Mouse (Mus musculus) intestine, embryonic 14.5 days (tissue): Measurements from ENCODE around the gene Pex11b. TPM values are rescaled to one million over a fixed set of nuclear protein-coding genes. Genes with fewer than 3 reads are reported as not detected.
A peak's percentile ranks its signal among the peaks of the same experiment; 100 is the strongest.

Experiments
- ATAC-seq: fragments of 200-750 bp; cut with Nextera tagmentation; replicated peaks from 2 replicates; pipeline ENCODE4 v1.8.0; 2017; ENCODE audit warnings: low read depth, moderate number of reproducible peaks, moderate TSS enrichment, moderate library complexity; ENCODE audit not compliant: low FRiP score, low TSS enrichment
- DNase-seq: peaks from one replicate; pipeline ENCODE4 v3.0.0-alpha.2; 2018; ENCODE audit warnings: low spot score
- H3K27ac ChIP-seq: fragments of 300-500 bp; sonication (generic); 2 replicates; pipeline ENCODE4 v1.5.1; 2014; ENCODE audit warnings: low read depth, mild to moderate bottlenecking, control low read depth
- H3K27me3 ChIP-seq: fragments of 300-500 bp; sonication (generic); replicated peaks from 2 replicates; pipeline ENCODE4 v1.6.1; 2014; ENCODE audit warnings: low read length, control low read depth; ENCODE audit not compliant: control insufficient read depth, insufficient read depth
- H3K36me3 ChIP-seq: fragments of 300-500 bp; sonication (generic); 2 replicates; pipeline ENCODE4 v1.6.1; 2014; ENCODE audit warnings: low read length, control low read depth; ENCODE audit not compliant: control insufficient read depth, insufficient read depth
- H3K4me1 ChIP-seq: fragments of 300-500 bp; sonication (generic); replicated peaks from 2 replicates; pipeline ENCODE4 v1.6.1; 2014; ENCODE audit warnings: low read length, control low read depth, mixed read lengths; ENCODE audit not compliant: control insufficient read depth, insufficient read depth
- H3K4me2 ChIP-seq: fragments of 300-500 bp; sonication (generic); 2 replicates; pipeline ENCODE4 v1.6.1; 2014; ENCODE audit warnings: low read length
- H3K4me3 ChIP-seq: fragments of 300-500 bp; sonication (generic); 2 replicates; pipeline ENCODE4 v1.5.1; 2014; ENCODE audit warnings: low read depth, low read length, control low read depth, mixed read lengths
- H3K9ac ChIP-seq: fragments of 300-500 bp; sonication (generic); 2 replicates; pipeline ENCODE4 v1.6.1; 2014; ENCODE audit warnings: mild to moderate bottlenecking, low read length
- H3K9me3 ChIP-seq: fragments of 300-500 bp; sonication (generic); 2 replicates; pipeline ENCODE4 v1.6.1; 2016; ENCODE audit warnings: low read length, control low read depth; ENCODE audit not compliant: control insufficient read depth
- WGBS: fragments of 180-500 bp; shearing (Covaris S2); extraction: QIAGEN DNeasy Blood & Tissue Kit; methylation state at CpG from one replicate; pipeline ENCODE4 v1.1.7; 2014; 5-methylcytosine and 5-hydroxymethylcytosine counted together
- polyA plus RNA-seq: library from polyadenylated mRNA; unstranded; fragments of >200 nt; fragmentation: Nextera tagmentation; extraction: Ambion mirVana; gene quantifications from 2 replicates; pipeline ENCODE4 v1.2.1, GENCODE M21; 2014

Pex11b gene
- polyA plus RNA-seq, 1 experiment from 2014 or later: 44.1 TPM

DNA sequence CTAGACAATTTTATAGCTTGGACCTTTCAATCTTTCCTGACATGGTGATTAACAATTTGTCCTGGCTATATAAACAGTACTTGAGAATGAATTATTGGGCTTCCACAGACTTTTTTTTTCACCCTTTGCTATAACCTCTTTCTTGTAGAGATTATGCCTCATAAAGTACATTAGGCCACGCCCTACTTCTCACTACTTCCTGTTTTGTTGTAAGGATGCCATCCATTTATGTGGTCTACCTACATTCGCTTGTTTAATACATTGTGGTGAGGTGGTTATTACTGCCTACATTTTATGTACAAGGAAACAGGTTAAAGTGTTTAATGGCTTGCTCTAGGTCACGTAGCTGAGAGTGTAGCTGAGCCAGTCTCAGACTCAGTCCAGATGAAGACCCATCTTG is 40.0 kb downstream of the Pex11b start:
- Histone ChIP-seq H3K4me2 (no peak overlapping the region), H3K9me3 (no peaks in the 10 kb centered on the region), H3K4me3 (no peak overlapping the region), H3K4me1 (peaks cover 11% of the 10 kb centered on the region; the same call in 1 of the 2 replicates), H3K36me3 (no peaks in the 10 kb centered on the region), H3K27ac (no peak overlapping the region), H3K9ac (no peak overlapping the region), H3K27me3 (no peaks in the 10 kb centered on the region)
- WGBS: 71% methylated on average over 3 of the region's 3 CpGs
- DNase-seq: no peak
- no peak for ATAC-seq

DNA sequence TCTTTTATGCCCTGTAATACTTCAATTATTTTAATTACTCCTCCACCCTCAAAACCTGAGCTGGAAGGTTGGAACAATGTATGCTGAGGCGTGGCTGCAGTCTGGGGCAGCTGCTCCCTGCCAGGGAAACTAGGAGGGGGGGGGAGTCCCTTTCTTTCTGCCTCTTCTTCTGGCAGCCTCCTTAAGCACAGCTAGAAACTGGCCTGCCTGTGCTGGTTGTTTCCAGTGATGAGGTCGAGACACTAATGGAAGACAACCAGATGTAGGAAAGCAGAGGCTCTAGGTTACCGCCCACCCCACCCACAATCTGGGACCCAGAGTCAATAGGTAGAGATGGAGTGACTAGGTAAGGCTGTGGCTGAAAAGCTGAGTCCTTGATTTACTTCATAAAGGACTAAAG is 40.5 kb downstream of the Pex11b start:
- ATAC-seq: no peak

DNA sequence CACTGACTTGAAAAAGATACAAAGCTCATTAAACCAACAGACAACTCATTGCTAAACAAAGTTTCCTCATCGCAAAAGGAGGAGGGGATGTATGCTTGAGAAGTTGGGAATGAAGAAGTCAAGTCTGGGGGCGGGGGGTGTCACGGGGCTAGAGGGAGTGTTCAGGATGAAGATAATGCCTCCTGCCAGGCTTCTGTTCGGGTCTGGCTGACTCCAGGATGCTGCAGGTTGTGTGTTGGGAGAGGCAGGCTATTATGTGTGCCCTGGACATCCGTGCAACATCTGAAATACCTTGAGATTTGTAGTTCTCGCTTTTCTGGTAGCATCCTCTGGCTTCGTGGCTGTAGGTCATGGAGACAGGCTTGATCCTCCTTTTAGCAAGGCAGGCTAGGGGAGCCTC is 43.3 kb downstream of the Pex11b start:
- Histone ChIP-seq H3K9ac (no peak overlapping the region), H3K27ac (no peak overlapping the region), H3K4me2 (no peak overlapping the region), H3K27me3 (no peaks in the 10 kb centered on the region), H3K36me3 (no peaks in the 10 kb centered on the region), H3K4me1 (peaks cover 11% of the 10 kb centered on the region; the same call in 1 of the 2 replicates), H3K9me3 (no peaks in the 10 kb centered on the region), H3K4me3 (no peak overlapping the region)
- ATAC-seq (no peak), DNase-seq (no peak)
- WGBS: 62% methylated on average over 7 of the region's 7 CpGs

More for the DNA sequence above, 40.5 kb downstream of the Pex11b start:
- no peak overlapping the region for H3K4me3 ChIP-seq
- no peaks in the 10 kb centered on the region for H3K27me3 ChIP-seq
- 49% methylated on average over 3 of the region's 3 CpGs for WGBS
- no peak overlapping the region for H3K9ac ChIP-seq
- H3K4me1 ChIP-seq: peaks cover 11% of the 10 kb centered on the region; the same call in 1 of the 2 replicates
- no peaks in the 10 kb centered on the region for H3K36me3 ChIP-seq
- H3K4me2 ChIP-seq: no peak overlapping the region
- DNase-seq: no peak
- H3K27ac ChIP-seq: no peak overlapping the region
- H3K9me3 ChIP-seq: no peaks in the 10 kb centered on the region

DNA sequence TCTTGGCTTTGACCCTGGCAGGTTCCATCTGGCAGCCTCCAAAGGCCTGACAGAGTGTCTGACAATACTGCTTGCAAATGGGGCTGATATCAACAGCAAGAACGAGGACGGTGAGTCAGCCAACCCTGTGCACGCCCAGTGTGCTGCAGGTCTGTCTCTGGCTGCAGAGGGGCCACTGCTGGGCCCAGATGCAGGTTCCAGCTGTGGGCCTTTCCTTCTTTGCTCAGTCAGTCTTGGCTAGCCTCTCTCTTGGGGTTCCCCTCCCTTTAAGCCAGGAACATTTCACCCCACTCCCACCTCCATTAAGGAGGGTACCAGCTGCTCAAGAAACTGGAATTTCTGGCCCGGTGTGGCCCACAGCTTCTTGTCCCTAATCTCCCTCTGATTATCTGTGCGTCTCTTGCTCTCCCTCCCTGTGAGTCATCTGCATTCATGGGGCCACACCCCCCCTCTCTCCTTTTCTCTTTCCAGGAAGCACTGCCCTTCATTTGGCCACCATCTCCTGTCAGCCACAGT is 44.0 kb downstream of the Pex11b start:
- ATAC-seq (peak; percentile 60; the same call in 1 of the 2 replicates), DNase-seq (no peak)
- Histone ChIP-seq H3K27me3 (0 out of 2 replicates have a peak, but pooled peaks cover 2% of the 10 kb centered on the region), H3K4me3 (no peak overlapping the region), H3K4me2 (no peak overlapping the region), H3K4me1 (peaks cover 10% of the 10 kb centered on the region; the same call in 1 of the 2 replicates), H3K9ac (no peak overlapping the region), H3K27ac (no peak overlapping the region), H3K36me3 (no peaks in the 10 kb centered on the region), H3K9me3 (no peaks in the 10 kb centered on the region)
- 22% methylated on average over 5 of the region's 5 CpGs for WGBS

DNA sequence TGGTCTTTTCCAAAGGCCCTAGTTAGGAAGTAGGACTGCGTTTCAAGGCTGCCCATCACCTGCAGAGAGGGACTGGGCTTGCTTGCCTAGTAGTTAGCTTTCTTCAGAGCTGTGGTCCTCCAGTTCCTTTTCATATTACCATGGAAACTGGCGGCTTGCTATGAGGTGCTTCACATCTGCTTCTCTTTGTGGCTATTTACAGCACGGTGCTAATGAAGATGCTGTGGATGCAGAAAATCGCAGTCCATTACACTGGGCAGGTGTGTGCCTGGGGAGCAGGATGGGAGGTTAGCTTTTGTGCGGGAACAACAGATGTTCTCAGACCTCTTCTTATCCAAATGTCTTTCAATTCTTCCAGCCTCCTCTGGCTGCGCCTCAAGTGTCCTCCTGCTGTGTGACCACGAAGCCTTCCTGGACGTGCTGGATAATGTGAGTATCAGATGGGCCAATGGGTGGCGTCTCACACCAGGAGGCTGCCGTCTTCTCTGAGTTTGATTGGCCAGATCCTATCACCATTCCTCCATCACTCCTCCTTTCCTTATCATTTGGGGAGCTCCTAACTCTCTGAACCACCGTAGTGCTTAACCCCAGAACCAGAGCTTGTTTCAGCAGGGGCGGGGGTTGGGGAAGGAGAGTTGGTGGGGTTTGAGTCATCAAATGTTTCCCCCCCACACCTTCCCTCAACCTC is 45.2 kb downstream of the Pex11b start:
- no peak overlapping the region for H3K4me2 ChIP-seq
- H3K27ac ChIP-seq: no peak overlapping the region
- H3K4me3 ChIP-seq: no peak overlapping the region
- no peak overlapping the region for H3K9ac ChIP-seq
- H3K4me1 ChIP-seq: peaks cover 4% of the 10 kb centered on the region; the same call in 1 of the 2 replicates
- WGBS: 22% methylated on average over 12 of the region's 12 CpGs
- H3K27me3 ChIP-seq: 0 out of 2 replicates have a peak, but pooled peaks cover 8% of the 10 kb centered on the region
- no peaks in the 10 kb centered on the region for H3K9me3 ChIP-seq
- DNase-seq (no peak), ATAC-seq (no peak)
- no peaks in the 10 kb centered on the region for H3K36me3 ChIP-seq

DNA sequence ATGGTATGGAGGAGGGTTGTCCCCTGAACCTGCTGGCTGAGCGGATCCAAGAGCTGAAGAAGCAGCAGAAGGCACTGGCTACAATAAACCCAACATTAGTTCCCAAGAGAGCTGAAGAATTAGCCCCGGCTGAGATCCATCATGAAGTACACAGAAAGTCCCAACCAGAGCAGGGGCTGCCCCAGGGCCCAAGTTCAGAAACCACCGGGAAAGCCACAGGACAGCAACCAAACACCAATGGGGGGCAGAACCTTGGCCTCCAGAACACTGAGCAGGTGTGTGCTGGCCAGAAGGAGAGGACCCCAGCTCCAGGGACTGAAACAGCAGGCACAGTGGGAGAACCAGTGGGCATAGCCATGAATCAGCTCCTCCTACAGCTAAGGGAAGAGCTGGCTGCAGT is 48.3 kb downstream of the Pex11b start:
- Histone ChIP-seq H3K27me3 (0 out of 2 replicates have a peak, but pooled peaks cover 14% of the 10 kb centered on the region), H3K36me3 (no peaks in the 10 kb centered on the region), H3K9ac (no peak overlapping the region), H3K4me1 (no peaks in the 10 kb centered on the region), H3K4me3 (no peak overlapping the region), H3K9me3 (no peaks in the 10 kb centered on the region), H3K27ac (no peak overlapping the region), H3K4me2 (no peak overlapping the region)
- 83% methylated on average over 3 of the region's 3 CpGs for WGBS
- DNase-seq (no peak), ATAC-seq (no peak)

DNA sequence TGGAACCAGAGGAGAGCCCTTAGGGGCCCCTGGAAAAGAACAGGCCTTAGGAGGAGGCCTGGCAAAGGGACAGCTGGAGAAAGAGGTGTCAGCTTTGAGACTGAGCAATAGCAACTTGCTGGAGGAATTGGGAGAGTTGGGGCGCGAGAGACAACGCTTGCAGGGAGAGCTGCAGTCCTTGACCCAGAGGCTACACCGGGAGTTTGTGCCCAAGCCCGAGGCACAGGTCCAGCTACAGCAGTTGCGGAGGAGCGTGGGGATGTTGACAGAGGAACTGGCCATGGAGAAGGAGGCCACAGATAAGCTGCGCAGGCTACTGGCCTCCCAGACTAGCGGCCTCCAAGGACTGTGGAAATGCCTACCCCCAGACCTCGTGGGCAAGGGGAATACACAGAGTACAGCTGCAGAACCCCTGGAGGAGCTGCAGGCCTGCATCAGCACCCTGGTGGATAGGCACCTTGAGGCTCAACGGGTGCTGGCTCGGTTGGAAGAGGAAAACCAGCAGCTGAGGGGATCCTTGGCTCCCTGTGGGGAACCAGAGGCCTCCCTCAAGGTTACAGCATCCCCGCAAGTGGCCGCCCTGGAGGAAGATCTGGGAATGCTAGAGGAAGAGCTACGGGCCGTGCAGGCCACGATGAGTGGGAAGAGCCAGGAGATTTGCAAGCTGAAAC is 49.1 kb downstream of the Pex11b start:
- Histone ChIP-seq H3K4me1 (no peaks in the 10 kb centered on the region), H3K4me3 (peak overlapping the region; percentile 18), H3K9ac (peak overlapping the region; percentile 4; the same call in 1 of the 2 replicates), H3K4me2 (peak overlapping the region; percentile 46), H3K9me3 (no peaks in the 10 kb centered on the region), H3K27ac (no peak overlapping the region), H3K27me3 (0 out of 2 replicates have a peak, but pooled peaks cover 14% of the 10 kb centered on the region), H3K36me3 (no peaks in the 10 kb centered on the region)
- 44% methylated on average over 17 of the region's 17 CpGs for WGBS
- DNase-seq: no peak
- ATAC-seq: no peak

GRCm38 (mm10) chr3:96684822-96685156 is 49.6 kb downstream of the Pex11b start:
- H3K27me3 ChIP-seq: 0 out of 2 replicates have a peak, but pooled peaks cover 14% of the 10 kb centered on the region
- H3K9ac ChIP-seq: peak overlapping the region; percentile 4; the same call in 1 of the 2 replicates
- peak overlapping the region; percentile 46 for H3K4me2 ChIP-seq
- no peak overlapping the region for H3K27ac ChIP-seq
- no peaks in the 10 kb centered on the region for H3K4me1 ChIP-seq
- no peak for DNase-seq
- no peak for ATAC-seq
- peak overlapping the region; percentile 18 for H3K4me3 ChIP-seq
- 23% methylated on average over 28 of the region's 28 CpGs for WGBS
- H3K36me3 ChIP-seq: no peaks in the 10 kb centered on the region
- no peaks in the 10 kb centered on the region for H3K9me3 ChIP-seq
